Comparison of ENCODE assay signal across 20 mouse cellular contexts in the genomic region with DNA sequence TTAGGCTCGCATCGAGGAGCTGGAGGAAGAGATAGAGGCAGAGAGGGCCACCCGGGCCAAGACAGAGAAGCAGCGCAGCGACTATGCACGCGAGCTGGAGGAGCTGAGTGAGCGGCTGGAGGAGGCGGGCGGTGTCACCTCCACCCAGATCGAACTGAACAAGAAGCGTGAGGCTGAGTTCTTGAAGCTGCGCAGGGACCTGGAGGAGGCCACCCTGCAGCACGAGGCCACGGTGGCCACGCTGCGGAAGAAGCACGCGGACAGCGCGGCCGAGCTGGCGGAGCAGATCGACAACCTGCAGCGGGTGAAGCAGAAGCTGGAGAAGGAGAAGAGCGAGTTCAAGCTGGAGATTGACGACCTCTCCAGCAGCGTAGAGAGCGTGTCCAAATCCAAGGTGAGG. TPM values are rescaled to one million over a fixed set of nuclear protein-coding genes. Genes with fewer than 3 reads are reported as not detected.
"Had no signal": no experiment of that assay in that cellular context is flagged by ENCODE, and none has a peak within 500 bp of the region (broad histone marks: within the 10 kb centered on the region; RNA-seq: fewer than 3 reads in every experiment).

No protein-coding gene starts in this region.

- H3K4me1 ChIP-seq: lung, embryonic 15.5 days; megakaryocyte, embryonic 14.5 days; midbrain, embryonic 10.5 days; neural tube, embryonic 13.5 days; stomach, embryonic 15.5 days had no signal

- H3K4me3 ChIP-seq: layer of hippocampus, adult 2 months; lung, embryonic 15.5 days; megakaryocyte, embryonic 14.5 days; midbrain, embryonic 10.5 days; neural tube, embryonic 13.5 days; stomach, embryonic 15.5 days had no signal

- ATAC-seq: liver, postnatal 0 days had no signal

- DNase-seq: kidney, postnatal 25 days; layer of hippocampus, adult 9-11 months; liver, postnatal 0 days; lung, postnatal 10 days; lung, postnatal 36 days; midbrain, embryonic 14.5 days; retina, postnatal 1 day; right cerebral cortex, postnatal 25 days; spleen, adult 18-20 months; thymus, postnatal 25 days had no signal

- H3K4me2 ChIP-seq: liver, embryonic 11.5 days; lung, embryonic 15.5 days; neural tube, embryonic 13.5 days; stomach, embryonic 15.5 days had no signal

- H3K9me3 ChIP-seq: lung, embryonic 15.5 days; megakaryocyte, embryonic 14.5 days; midbrain, embryonic 10.5 days; neural tube, embryonic 13.5 days; stomach, embryonic 15.5 days had no signal

- H3K27ac ChIP-seq: kidney, postnatal 0 days; layer of hippocampus, adult 2 months; liver, embryonic 14.5 days; lung, embryonic 15.5 days; midbrain, embryonic 10.5 days; neural tube, embryonic 13.5 days; stomach, embryonic 15.5 days had no signal

- H3K36me3 ChIP-seq: lung, embryonic 15.5 days; midbrain, embryonic 10.5 days; neural tube, embryonic 13.5 days; stomach, embryonic 15.5 days had no signal

- H3K9ac ChIP-seq: liver, embryonic 14.5 days; liver, postnatal 0 days; lung, embryonic 15.5 days; neural tube, embryonic 13.5 days; stomach, embryonic 15.5 days had no signal

- H3K27me3 ChIP-seq: neural tube, embryonic 13.5 days; stomach, embryonic 15.5 days had no signal

RNA-seq across cellular contexts. Expression of a gene that starts 16.4 kb away (rescaled TPM):
- total RNA-seq: neutrophil, adult 5-6 weeks had no signal
